Mouse (Mus musculus) heart, embryonic 16.5 days (tissue): Measurements from ENCODE around the gene Gtsf2. TPM values are rescaled to one million over a fixed set of nuclear protein-coding genes. Genes with fewer than 3 reads are reported as not detected.
"Not testable (repeated sequence)": the region's sequence is repeated elsewhere in the genome, so short reads cannot be mapped to it uniquely, and the experiment has no call there.

Source experiments
- ATAC-seq: fragments of 200-750 bp; cut with Nextera tagmentation; replicated peaks from 2 replicates; pipeline ENCODE4 v1.8.0; 2017; ENCODE audit warnings: moderate number of reproducible peaks; ENCODE audit not compliant: insufficient read depth, low FRiP score; ENCODE audit errors: extremely low read depth
- H3K27ac ChIP-seq: fragments of 300-500 bp; sonication (generic); 2 replicates; pipeline ENCODE4 v1.5.1; 2014; ENCODE audit warnings: mild to moderate bottlenecking, low read length, control low read depth, moderate library complexity
- H3K27me3 ChIP-seq: fragments of 300-500 bp; sonication (generic); 2 replicates; pipeline ENCODE4 v1.6.1; 2014; ENCODE audit warnings: low read length, mixed read lengths; ENCODE audit not compliant: control insufficient read depth, insufficient read depth
- H3K36me3 ChIP-seq: fragments of 300-500 bp; sonication (generic); 2 replicates; pipeline ENCODE4 v1.6.1; 2014; ENCODE audit not compliant: control insufficient read depth, insufficient read depth
- H3K4me1 ChIP-seq: fragments of 300-500 bp; sonication (generic); 2 replicates; pipeline ENCODE4 v1.6.1; 2014; ENCODE audit warnings: low read length, mixed read lengths; ENCODE audit not compliant: control insufficient read depth, insufficient read depth
- H3K4me2 ChIP-seq: fragments of 300-500 bp; sonication (generic); 2 replicates; pipeline ENCODE4 v1.6.1; 2014; ENCODE audit warnings: low read depth, mild to moderate bottlenecking, control low read depth, low read length
- H3K4me3 ChIP-seq: fragments of 300-500 bp; sonication (generic); 2 replicates; pipeline ENCODE4 v1.5.1; 2014; ENCODE audit warnings: mild to moderate bottlenecking, control low read depth, low read length
- H3K9ac ChIP-seq: fragments of 300-500 bp; sonication (generic); 2 replicates; pipeline ENCODE4 v1.6.1; 2014; ENCODE audit warnings: low read length, control low read depth
- H3K9me3 ChIP-seq: fragments of 300-500 bp; sonication (generic); replicated peaks from 2 replicates; pipeline ENCODE4 v1.6.1; 2016; ENCODE audit warnings: low read length; ENCODE audit not compliant: control insufficient read depth
- WGBS: fragments of 180-500 bp; shearing (Covaris S2); extraction: QIAGEN DNeasy Blood & Tissue Kit; methylation state at CpG from one replicate; pipeline ENCODE4 v1.1.7; 2014; 5-methylcytosine and 5-hydroxymethylcytosine counted together
- polyA plus RNA-seq: library from polyadenylated mRNA; unstranded; fragments of >200 nt; fragmentation: Nextera tagmentation; extraction: Ambion mirVana; gene quantifications from 2 replicates; pipeline ENCODE4 v1.2.1, GENCODE M21; 2015

The Gtsf2 gene
- polyA plus RNA-seq, 1 experiment from 2014 or later, result not detected

DNA sequence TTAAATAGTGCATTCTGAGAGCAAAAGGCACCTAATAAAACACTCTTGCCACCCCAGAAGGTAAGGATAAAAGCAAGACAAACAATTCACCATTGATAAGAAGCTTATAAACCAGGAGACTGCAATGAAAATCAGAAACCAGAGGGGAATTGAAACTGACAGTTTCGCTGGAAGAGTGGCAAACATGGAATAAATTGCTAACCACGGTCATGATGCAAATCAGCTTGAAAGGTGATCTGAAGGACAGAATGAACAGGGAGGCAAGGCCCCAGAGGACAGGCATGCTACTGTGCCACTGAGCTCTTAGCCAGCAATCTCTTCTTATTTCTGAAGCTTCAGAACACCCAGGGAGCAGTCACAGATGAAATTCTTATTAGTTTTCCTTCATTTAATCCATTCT lies 21.3 kb downstream of the Gtsf2 start:
- Histone ChIP-seq H3K27ac (no peak overlapping the region), H3K36me3 (no peaks in the 10 kb centered on the region), H3K27me3 (no peaks in the 10 kb centered on the region), H3K4me2 (no peak overlapping the region), H3K4me1 (0 out of 2 replicates have a peak, but pooled peaks cover 2% of the 10 kb centered on the region), H3K9me3 (no peaks in the 10 kb centered on the region), H3K9ac (no peak overlapping the region), H3K4me3 (no peak overlapping the region)
- no peak for ATAC-seq
- WGBS, result 54% methylated on average over 2 of the region's 2 CpGs

DNA sequence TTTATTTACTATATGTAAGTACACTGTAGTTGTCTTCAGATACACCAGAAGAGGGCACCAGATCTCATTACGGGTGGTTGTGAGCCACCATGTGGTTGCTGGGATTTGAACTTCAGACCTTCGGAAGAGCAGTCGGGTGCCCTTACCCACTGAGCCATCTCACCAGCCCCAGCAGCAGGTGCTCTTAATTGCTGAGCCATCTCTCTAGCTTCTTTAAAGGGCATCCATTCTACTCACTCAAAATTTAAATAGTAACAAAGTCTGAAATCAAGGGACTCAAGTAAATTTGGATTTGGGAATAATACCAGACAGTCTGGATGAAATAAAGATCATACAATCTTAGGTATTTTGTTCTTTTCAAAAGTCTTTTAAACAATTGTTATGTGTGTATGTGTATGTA lies 42.7 kb downstream of the Gtsf2 start:
- not testable (repeated sequence) for H3K9me3 ChIP-seq, ATAC-seq, H3K4me3 ChIP-seq, H3K4me2 ChIP-seq, H3K36me3 ChIP-seq, H3K4me1 ChIP-seq, H3K27ac ChIP-seq, H3K27me3 ChIP-seq, H3K9ac ChIP-seq
- 96% methylated on average over 2 of the region's 3 CpGs for WGBS

DNA sequence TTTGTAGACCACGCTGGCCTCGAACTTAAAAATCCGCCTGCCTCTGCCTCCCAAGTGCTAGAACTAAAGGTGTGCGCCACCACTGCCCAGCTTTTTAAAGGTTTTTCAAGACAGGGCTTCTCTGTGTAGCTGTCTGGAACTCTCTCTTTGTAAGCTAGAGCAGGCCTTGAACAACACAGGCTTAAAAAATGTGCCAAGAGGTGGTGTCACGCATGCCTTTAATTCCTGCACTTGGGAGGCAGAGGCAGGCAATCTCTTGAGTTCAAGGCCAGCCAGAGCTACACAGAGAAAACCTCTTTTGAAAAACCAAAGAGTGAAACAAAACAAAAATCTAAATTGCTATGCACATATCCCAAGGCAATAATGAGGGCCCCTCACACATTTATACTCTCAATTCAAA lies 46.9 kb downstream of the Gtsf2 start:
- ATAC-seq, result no peak
- no peak overlapping the region for H3K9ac ChIP-seq
- H3K27me3 ChIP-seq, result no peaks in the 10 kb centered on the region
- H3K36me3 ChIP-seq, result no peaks in the 10 kb centered on the region
- H3K27ac ChIP-seq, result no peak overlapping the region
- no peak overlapping the region for H3K4me3 ChIP-seq
- H3K9me3 ChIP-seq, result no peaks in the 10 kb centered on the region
- WGBS, result 82% methylated on average over 5 of the region's 5 CpGs
- no peak overlapping the region for H3K4me2 ChIP-seq
- H3K4me1 ChIP-seq, result no peaks in the 10 kb centered on the region

DNA sequence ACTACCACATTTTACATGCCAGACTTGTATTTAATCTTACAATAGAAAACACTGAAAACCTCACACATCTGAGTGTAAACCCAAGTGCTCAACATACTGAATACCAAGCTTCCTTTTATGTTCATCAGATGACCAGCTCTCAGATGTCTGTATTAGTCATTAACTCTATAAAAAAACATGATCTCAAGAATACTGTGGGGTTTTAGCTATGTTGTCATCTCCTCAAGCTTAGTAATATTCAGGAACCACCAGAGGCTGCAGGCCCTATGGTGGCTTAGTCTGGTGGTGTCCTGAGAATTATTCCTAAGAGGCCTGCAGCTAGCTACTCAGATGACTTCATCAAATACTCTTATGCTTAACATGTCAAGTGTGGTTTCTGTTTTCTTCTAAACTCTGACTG lies 54.7 kb downstream of the Gtsf2 start:
- H3K4me1 ChIP-seq, result no peaks in the 10 kb centered on the region
- no peak for ATAC-seq
- no peak overlapping the region for H3K4me2 ChIP-seq
- no peaks in the 10 kb centered on the region for H3K9me3 ChIP-seq
- no peaks in the 10 kb centered on the region for H3K36me3 ChIP-seq
- H3K27me3 ChIP-seq, result no peaks in the 10 kb centered on the region
- no peak overlapping the region for H3K4me3 ChIP-seq
- H3K9ac ChIP-seq, result no peak overlapping the region
- H3K27ac ChIP-seq, result no peak overlapping the region

Other genes with a start within 250 kb of the Gtsf2 start
- 70.4 and 81.2 TPM in 2 replicates for gene Cbx5, start 208.7 kb downstream of the Gtsf2 start, polyA plus RNA-seq
- gene Hnrnpa1, start 208.0 kb downstream of the Gtsf2 start, polyA plus RNA-seq, result 344 and 353 TPM in 2 replicates
- gene Nfe2, start 190.1 kb downstream of the Gtsf2 start, polyA plus RNA-seq, result 3.3 and 3.9 TPM in 2 replicates
- 155 and 161 TPM in 2 replicates for gene Copz1, start 175.8 kb downstream of the Gtsf2 start, polyA plus RNA-seq
- 0.19 TPM in 1 of 2 replicates, not detected in the other for gene Gpr84, start 137.9 kb downstream of the Gtsf2 start, polyA plus RNA-seq
- gene Zfp385a, start 108.4 kb downstream of the Gtsf2 start, polyA plus RNA-seq, result 6.5 and 7.5 TPM in 2 replicates
- 64.0 and 72.7 TPM in 2 replicates for gene Itga5, start 81.7 kb downstream of the Gtsf2 start, polyA plus RNA-seq
- 15.3 and 18.5 TPM in 2 replicates for gene Gtsf1, start 18.0 kb downstream of the Gtsf2 start, polyA plus RNA-seq
- gene Nckap1l, start 5.3 kb upstream of the Gtsf2 start, polyA plus RNA-seq, result 3.6 and 7.0 TPM in 2 replicates
- gene Pde1b, start 54.6 kb upstream of the Gtsf2 start, polyA plus RNA-seq, result 2.4 and 2.8 TPM in 2 replicates
- 52.7 and 58.6 TPM in 2 replicates for gene Ppp1r1a, start 89.5 kb upstream of the Gtsf2 start, polyA plus RNA-seq
- gene Glycam1, start 116.6 kb upstream of the Gtsf2 start, polyA plus RNA-seq, result not detected in 2 replicates